Mouse (Mus musculus): ENCODE data around the gene Tmem218. TPM values are rescaled to one million over a fixed set of nuclear protein-coding genes. Genes with fewer than 3 reads are reported as not detected.

Gene Tmem218
- 1 to 10 TPM; 3.8 to 4.2 TPM for total RNA-seq (2021)
- long read RNA-seq, experiment 1, partial matches to known transcripts = 1 of 10 reads
- long read RNA-seq, experiment 1, other reads (novel, unspliced or antisense) = 6 of 10 reads
- long read RNA-seq, experiment 2, transcript Tmem218-201 (4 exons, 2,619 nt) = major isoform, 5 of 6 reads
- long read RNA-seq, experiment 2, partial matches to known transcripts = 0 of 6 reads
- long read RNA-seq, experiment 2, other reads (novel, unspliced or antisense) = 1 of 6 reads

DNA sequence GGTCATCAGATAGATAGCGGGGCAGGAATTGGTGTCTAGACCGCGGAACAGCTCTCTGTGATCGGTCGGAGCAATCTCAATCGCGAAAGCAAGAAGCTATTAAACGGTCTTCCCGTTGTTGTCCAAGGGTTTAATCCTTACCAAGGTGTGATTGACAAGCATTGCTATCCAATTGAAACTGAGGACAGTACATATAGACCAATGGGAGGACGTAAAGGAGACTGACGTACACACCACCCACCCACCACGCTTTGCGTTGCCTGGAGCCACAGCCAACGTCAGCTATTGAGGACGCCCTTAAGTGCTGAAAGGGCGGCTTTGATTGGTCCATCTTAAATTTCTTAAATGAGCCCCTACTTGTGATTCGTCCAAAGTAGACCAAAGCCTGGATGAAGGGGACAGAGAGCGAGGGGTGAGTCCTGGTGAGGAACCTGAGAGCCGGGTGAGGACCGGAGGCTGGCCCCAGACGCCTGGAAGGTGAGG, at the start of gene Tmem218:
Tmem218 (plus strand) TSS at position 295 of the 483 bp plus-strand sequence.
- peak; percentile 64 to 84 for DNase-seq (ENCODE audit: low spot score in 2 of 2)

DNA sequence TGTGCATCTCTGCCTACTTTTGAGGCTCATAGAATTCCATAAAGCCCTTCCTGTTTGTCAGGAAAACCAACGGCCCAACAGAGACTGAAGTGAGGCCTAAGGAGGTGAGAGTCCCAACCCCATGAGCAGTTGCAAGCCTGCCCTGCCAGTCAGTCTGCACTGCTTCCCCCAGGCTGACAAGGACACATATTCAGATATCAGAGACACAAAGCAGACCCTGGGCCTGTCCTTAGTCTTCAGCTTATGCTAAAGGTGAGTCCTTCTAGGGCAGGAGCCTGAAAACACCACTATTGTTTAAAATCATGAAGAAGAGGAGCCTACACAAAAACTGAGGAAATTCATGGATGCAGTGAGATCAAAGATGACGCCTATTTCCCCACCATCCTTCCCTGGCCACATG, 47.3 kb upstream of the Tmem218 start:
- no peak for DNase-seq (ENCODE audit: low spot score in 2 of 2)

DNA sequence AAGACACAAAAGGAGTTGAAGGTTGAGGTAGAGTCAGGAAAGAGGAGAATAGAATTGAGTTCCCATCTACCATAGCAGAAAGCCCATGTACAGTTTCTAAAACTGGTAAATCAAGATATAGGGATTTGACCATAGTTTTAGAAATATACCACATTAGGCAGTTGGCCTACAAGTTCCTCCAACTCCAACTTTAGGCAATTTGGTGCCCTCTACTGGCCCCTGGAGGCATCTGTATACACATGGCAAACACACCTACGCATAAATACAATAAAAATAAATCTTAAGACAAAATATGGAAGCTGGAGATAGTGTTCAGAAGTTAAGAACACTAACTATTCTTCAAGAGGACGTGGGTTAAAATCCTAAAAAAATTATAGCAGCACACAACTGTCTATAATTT, 41.1 kb upstream of the Tmem218 start:
- no peak for DNase-seq (ENCODE audit: low spot score in 2 of 2)

- no peak for DNase-seq (ENCODE audit: low spot score in 2 of 2)
Observed at GRCm38 (mm10) chr9:37173376-37173775, 34.6 kb upstream of the Tmem218 start.

- DNase-seq (ENCODE audit: low spot score in 2 of 2) = no peak
Observed at GRCm38 (mm10) chr9:37176002-37176401, 32.0 kb upstream of the Tmem218 start.

GRCm38 (mm10) chr9:37177107-37177506, 30.9 kb upstream of the Tmem218 start:
- DNase-seq (ENCODE audit: low spot score in 2 of 2) = peak; percentile 35 to 60

- no peak for DNase-seq (ENCODE audit: low spot score in 2 of 2)
Observed at GRCm38 (mm10) chr9:37177551-37177950, 30.5 kb upstream of the Tmem218 start.

- no peak for DNase-seq (ENCODE audit: low spot score in 2 of 2)
Observed at GRCm38 (mm10) chr9:37178911-37179310, 29.1 kb upstream of the Tmem218 start.

DNA sequence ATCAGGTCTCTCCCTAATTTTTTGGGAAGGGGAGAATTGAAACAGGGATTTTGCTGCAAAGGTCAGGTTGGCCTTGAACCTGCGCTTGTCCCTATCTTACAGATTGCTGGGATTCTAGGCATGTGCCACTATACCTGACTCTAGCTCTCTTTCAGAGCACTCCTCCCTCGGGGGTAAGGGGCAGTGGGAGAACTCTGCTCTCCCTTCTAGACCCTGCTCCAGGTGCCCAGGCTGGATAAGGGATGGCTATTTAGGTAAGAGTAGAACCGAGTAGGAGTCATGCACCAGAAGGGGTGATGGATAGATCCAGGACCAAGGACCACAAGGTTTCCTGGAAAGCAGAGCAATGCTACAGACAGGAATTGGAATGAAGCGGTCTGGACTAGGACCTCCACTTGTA, 28.4 kb upstream of the Tmem218 start:
- DNase-seq (ENCODE audit: low spot score in 2 of 2) = no peak

DNA sequence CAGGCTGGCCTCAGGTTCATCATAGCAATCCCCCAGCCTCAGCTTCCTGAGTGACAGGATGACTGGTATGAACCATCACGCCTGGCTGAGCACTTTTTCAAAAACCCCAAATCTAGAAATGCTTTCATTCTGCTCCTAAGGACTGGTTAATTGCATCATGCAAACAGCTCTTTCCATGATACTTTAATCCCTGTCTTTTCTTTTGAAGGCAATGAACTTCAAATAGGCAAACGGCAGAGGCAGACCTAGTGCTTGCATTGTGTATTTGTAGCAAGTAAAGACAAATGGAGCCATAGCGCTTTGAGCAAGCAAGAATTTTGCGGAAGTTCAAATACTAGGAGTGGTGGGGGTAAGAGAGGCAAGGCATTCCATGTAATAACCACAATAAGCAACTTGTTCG, 26.4 kb upstream of the Tmem218 start:
- no peak for DNase-seq (ENCODE audit: low spot score in 2 of 2)

GRCm38 (mm10) chr9:37183176-37183575, 24.8 kb upstream of the Tmem218 start:
- DNase-seq (ENCODE audit: low spot score in 2 of 2) = no peak

DNA sequence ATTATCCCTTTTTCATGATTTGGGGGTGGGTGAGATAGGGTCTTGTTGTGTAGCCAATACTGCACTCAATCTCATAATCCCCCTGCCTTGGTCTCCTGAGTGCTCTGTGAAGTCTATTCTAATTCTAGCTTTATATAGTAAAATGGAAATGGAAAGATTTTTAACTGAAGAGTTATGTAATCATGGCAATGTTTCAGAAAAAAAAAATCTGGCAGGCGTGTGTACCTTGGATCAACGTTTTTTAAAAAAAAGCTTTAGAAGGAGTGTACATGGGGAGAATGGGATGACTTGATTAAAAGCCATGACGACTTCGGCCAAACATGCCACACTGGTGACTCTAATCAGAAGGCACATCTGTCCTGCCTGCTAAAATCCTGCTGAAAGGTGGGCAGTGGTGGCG, 20.6 kb upstream of the Tmem218 start:
- no peak for DNase-seq (ENCODE audit: low spot score in 2 of 2)

DNA sequence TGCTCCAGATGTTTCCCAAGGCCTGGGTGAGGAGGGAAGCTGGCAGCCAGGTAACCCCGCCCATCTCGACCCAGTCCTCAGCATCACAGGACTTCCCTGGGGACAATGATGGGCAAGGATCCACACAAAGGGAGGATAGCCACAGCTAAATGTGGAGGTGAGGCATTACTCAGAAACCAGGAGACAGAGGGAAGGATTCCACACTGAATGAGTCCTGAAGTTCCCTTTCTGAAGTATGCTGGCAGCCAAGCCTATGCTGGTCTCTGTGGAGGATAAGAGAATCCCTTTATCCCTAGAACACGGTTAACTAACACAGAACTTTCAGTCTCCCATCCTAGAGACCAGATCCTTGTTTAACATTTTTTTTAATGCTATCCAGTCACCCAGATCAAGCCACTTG, 20.0 kb upstream of the Tmem218 start:
- DNase-seq (ENCODE audit: low spot score in 2 of 2) = no peak

DNA sequence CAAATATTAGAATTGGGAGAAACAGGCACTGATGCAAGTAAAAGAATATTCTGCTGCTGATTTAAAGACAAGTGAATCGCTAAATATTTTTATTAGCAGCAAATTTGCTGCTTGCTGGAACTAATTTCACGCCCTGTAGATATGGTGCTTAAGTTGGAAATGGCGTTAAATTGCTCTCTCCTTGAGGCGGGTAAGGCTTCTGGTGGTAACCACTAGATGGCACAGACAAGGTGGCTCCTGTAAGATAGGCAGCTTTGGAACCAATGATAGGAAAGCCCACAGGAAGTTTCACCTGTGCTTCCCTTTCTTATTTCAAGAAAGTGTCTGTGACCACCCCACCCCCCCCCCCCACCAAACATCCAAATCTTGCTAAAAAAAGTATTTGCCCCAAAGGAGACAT, 11.0 kb upstream of the Tmem218 start:
- no peak for DNase-seq (ENCODE audit: low spot score in 2 of 2)

DNA sequence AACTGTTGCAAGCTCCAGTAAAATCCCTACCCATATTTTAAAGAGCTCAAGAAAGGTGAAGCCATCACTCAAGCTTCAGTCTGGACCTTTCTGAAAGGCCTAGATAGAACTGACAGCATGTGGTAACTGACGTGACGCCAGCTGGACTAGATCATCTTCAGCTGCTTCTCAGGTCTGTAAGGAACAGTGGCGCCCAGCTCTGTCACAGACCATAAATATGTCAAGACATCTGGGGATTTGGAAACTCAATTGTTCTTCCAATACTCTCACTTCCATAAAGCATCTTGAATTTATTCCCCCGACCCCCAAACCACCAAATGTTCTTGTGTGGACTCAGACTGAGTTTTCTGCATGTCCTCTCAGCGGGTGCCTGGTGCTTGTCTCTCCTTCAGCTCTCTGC, 7.6 kb upstream of the Tmem218 start:
- no peak for DNase-seq (ENCODE audit: low spot score in 2 of 2)

GRCm38 (mm10) chr9:37203884-37204283, 4.1 kb upstream of the Tmem218 start:
- DNase-seq (ENCODE audit: low spot score in 2 of 2) = no peak

DNA sequence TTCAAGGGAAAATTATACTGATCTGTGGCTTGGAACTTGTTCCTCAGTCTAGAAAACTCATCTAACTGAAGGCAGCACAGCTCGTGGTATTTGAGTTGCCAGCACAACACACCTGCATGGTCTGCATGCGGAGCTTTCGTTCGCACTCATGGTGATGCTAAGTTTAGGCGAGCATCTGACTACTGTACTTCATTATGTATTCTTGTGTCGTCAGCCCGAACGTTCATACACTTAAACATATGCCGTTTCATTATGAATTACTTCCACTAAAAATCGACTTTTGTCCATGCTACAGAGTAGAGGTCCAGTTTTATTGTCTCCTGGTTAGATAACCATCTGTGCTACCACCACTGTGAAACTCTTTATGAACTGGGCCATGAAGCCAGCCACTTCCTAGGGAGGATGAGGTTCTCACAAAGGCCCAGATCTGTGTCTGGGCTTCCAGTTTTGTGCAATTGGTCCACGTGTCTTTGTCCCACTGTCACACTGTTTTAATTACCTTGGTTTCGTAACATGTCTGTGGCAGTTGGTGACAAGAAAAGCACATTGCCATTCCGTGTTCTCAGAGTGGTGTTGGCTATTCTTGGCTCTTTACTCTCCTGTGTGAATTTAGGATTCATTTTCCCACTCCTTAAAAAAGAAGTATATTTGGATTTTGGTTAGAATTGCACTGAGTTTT, 5.2 kb downstream of the Tmem218 start:
- no peak for DNase-seq (ENCODE audit: low spot score in 2 of 2)

- no peak for DNase-seq (ENCODE audit: low spot score in 2 of 2)
Observed at GRCm38 (mm10) chr9:37214327-37215060, 6.5 kb downstream of the Tmem218 start.

DNA sequence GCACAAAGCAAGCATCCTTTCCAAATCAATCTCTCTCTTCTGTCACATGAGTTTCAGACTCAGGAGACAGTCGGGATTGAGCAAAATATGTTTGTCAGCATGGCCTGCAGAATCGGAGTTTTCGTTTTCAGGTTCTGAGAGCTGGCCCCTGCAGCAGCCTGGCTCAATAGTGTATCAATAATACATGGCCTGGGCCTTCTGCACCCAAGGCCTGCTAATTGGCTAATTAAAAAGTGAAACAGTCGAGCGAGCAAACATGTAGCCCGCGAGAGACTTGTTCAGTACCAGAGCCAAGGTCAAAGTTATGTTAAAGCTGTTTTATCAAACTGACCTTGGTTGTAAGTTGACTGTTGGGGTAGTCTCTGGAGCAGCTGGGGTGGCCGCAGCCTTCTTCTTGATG, 12.7 kb downstream of the Tmem218 start:
- DNase-seq (ENCODE audit: low spot score in 2 of 2) = no peak

DNA sequence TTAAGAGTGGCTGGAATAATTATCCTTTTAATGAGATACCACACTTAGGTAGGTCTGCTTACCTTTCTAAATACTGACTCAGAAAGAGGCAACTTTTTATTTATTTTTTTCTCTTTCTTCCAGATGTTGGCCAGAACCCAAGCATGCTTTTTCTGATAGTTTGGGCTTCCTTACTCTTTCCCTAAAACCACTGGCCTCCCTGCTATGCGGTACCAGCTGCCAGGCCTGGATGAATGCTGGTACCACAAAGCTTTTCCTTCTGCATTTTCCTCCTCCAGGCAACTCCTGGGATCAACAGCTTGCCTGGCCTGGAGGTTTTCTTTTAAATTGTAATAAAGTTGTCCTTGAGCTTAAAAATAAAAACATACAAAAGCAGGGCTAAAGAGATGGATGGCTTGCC, 17.6 kb downstream of the Tmem218 start:
- DNase-seq (ENCODE audit: low spot score in 2 of 2) = no peak

DNA sequence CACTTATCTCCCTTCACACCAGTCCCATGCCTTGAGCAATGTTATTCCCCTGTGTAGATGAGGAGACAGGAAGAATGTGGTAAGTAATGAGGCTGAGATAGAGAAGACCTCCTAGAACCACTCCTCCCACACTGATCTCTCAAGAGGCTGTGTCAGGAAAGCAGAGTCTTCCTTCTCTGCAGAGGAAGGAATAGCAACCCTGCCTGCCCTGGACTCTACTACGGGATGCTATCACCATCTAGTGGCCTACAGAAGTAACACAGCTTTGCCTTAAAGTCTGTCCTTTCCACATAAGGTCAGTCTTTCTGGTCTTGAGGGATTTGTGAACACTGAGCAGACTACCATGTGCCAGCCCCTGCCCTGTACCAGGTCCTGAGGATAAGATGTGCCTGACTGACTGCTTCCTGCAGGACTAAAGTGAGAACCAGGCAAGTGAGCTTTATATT, 21.9 kb downstream of the Tmem218 start:
- DNase-seq (ENCODE audit: low spot score in 2 of 2) = peak in 1 of 2 experiments; percentile 57
